Mouse (Mus musculus): ENCODE measurements around the gene Tmem38b. TPM values are rescaled to one million over a fixed set of nuclear protein-coding genes. Genes with fewer than 3 reads are reported as not detected.
A peak's percentile ranks its signal among the peaks of the same experiment; 100 is the strongest.

Tmem38b gene
- total RNA-seq, 2 experiments from 2014 or later = 17.7 to 33.5 TPM

GRCm38 (mm10) chr4:53884351-53885245, 58.8 kb downstream of the Tmem38b start:
- peak; percentile 28 to 30 for DNase-seq

- no peak for DNase-seq
Observed at GRCm38 (mm10) chr4:53886342-53887088, 60.7 kb downstream of the Tmem38b start.

- no peak for DNase-seq
Observed at GRCm38 (mm10) chr4:53895335-53895734, 69.5 kb downstream of the Tmem38b start.

GRCm38 (mm10) chr4:53896150-53896833, 70.4 kb downstream of the Tmem38b start:
- DNase-seq = no peak

GRCm38 (mm10) chr4:53900386-53900971, 74.6 kb downstream of the Tmem38b start:
- DNase-seq = peak; percentile 79 to 84

- no peak for DNase-seq
Observed at GRCm38 (mm10) chr4:53904335-53904734, 78.5 kb downstream of the Tmem38b start.

GRCm38 (mm10) chr4:53905537-53905936, 79.7 kb downstream of the Tmem38b start:
- no peak for DNase-seq

- DNase-seq = peak; percentile 54 to 55
Observed at GRCm38 (mm10) chr4:53907071-53907470, 81.2 kb downstream of the Tmem38b start.

Other genes starting within 250 kb of the Tmem38b start
- gene Fsd1l, start 194.6 kb upstream of the Tmem38b start, total RNA-seq (2021) = 10 to 100 TPM in 1 of 2 experiments, 1 to 10 TPM in 1; 4.9 to 10.9 TPM
- 10 to 100 TPM; 12.7 to 18.1 TPM for gene Fktn, start 112.0 kb upstream of the Tmem38b start, total RNA-seq (2021)
- not detected for gene Tal2, start 46.3 kb upstream of the Tmem38b start, total RNA-seq (2021)